Mouse (Mus musculus): ENCODE data around the gene Ninj1.

Gene Ninj1

DNA sequence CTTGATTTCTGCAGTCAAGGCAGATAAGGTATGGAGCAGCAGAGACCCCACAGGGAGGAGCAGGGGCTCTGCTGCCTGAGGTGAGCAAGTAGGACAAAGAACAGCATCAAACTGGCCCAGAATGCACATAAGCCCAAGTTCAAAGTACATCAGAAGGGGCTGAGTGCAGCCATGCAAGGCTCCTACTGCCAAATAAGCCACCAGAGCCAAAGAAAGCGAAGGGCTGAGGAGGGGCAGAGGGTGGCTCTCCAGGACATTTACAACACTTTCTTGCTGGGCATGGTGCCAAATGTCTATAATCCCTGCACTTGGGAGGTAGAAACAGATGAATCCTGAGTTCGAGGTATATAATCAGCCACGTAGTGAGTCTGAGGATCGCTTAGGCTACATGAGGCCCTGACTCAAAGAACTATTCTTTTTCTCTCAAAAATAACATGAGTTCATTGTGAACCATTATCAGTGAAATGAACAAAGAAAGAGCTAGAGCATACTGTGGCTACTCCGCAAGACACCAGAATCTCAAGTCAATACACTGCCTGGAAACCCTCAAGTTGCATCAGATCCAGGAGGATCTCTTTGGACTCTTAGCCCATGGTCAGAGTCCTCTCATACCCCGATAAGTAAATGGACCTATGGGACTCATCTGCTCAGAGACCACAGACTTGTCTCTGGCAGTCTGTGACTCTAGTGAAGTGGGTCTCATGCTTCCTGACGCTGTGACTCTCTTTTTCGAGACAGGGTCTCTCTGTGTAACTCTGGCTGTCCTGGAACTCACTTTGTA lies 46.7 kb downstream of the Ninj1 start:
- DNase-seq (ENCODE audit: low spot score), result no peak

DNA sequence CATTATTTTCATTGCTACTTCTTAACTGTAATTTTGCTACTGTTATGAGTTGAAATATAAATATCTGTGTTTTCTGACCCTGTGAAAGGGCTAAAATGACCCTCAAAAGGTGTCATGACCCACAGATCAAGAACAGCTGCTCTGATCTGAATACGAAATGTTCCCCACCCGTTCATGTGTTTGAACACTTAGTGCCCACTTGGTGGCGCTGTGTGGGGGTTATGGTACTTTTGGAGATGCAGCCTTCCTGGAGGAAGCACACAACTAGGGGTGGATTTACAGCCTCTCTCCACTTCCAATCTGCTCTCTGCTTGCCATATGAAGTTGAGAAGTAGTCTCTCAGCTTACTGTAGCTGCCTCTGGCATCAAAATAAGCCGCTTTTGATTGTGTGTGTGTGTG lies 47.4 kb downstream of the Ninj1 start:
- no peak for DNase-seq (ENCODE audit: low spot score)

DNA sequence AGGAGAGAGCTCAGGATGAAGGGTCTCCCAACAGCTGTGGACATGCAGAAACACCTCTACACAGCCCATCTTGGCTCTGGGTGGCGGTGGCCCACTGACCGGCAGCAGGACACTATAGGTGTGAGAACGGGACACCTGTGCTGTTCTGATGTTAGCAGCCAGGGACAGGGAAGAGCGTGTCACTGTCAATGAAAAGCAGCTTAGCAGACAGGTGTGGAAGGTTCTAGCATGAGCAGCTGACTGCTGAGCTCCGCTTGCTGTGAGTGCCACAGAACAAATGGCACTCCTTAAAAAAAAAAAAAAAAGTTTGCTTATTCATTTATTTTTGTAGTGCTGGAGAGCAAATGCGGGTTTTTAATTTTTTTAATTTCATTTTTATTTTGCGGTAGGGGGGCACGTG lies 50.3 kb downstream of the Ninj1 start:
- DNase-seq (ENCODE audit: low spot score), result no peak

DNA sequence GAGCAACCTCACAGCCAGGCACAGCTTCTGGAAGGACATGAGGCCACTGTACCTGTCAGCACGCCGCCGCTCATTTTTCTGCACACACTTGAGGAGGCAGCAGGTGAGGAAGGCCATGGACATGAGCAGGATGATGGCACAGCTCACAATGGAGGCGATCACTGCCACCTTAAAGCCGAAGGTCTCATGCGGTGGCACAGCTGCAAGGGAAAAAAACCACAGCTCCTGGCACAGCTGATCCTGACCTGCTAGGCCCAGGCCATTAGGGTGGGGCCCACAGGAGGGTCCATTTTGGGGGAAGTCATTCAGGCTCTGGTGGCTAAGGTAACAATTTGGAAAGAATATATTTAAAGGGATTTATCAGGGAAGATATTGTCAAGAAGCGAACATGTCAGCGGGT lies 51.5 kb downstream of the Ninj1 start:
- DNase-seq (ENCODE audit: low spot score), result no peak

DNA sequence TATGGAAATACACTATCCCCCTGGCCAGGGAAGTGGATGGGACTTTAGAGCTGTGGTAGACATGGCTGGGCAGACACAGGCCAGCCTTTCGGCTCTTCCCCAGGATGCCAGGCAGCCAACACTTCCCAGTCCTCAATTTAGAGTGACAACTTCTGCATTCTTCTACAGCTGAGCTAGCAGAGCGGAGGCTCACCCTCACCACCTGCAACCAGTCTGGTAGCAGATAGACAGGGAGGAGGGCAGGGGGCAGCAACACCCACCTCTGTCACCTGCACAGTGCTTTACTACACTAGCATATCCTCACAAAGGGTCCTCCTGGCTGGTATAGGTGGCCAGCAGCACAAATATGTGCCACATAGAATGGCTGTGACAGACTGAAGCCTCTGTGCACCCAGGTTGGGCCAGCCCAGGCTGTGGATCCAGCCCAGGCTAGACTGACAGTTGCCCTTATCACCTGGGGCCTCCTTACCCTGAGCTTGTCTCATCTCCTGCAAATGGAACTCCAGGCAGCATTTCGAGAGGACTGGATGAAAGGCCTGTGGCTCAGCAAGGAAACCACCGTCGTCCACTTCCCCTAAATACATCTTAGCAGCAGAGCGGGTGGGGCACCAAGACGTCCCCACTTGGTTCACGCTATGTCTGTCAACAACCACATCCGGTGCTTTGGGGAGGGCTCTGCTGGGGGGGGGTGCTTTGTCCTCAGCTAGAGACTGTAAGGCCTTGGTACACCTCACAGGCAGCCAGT lies 55.2 kb downstream of the Ninj1 start:
- DNase-seq (ENCODE audit: low spot score), result no peak

DNA sequence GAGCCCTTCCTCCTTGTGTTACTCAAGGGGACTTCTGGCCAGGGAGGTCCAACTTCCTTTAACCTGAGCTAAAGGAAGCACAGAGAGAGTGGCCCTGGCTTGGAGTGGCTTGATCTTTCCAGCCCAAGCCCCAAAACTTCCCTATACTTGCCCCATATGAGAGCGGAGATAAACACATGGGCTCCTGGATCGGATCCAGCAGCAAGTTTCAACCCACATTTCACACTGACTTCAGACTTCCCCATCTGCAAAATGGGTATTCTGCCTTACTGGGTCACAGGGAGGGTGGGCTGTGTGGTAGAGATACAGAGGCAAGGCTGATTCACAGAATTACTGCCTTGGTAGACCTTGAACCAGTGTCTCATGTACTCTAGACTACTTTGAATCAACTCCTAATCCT lies 56.2 kb downstream of the Ninj1 start:
- no peak for DNase-seq (ENCODE audit: low spot score)

DNA sequence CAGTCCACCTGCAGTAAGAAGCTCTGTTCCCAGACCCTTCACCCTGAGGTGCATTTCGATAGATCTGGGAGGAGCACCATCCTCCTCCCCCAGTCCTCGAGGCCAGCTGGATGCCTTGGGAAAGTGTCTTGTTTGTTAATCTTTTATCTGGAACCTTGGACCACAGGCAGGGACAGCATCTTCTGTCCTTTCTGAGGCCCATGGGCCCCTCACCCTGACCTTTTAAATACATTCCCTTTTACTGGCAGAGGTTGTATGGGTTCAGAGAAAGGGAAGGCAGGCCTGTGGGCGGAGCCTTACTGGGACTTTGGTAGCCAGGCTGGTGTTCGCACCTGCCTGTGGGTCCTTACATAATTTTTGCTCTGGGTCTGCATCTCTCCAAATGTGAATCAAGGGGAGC lies 58.0 kb downstream of the Ninj1 start:
- no peak for DNase-seq (ENCODE audit: low spot score)

All from ovary, postnatal 10 days (tissue).